8 mouse cellular contexts compared by ENCODE assay signal in the genomic region with DNA sequence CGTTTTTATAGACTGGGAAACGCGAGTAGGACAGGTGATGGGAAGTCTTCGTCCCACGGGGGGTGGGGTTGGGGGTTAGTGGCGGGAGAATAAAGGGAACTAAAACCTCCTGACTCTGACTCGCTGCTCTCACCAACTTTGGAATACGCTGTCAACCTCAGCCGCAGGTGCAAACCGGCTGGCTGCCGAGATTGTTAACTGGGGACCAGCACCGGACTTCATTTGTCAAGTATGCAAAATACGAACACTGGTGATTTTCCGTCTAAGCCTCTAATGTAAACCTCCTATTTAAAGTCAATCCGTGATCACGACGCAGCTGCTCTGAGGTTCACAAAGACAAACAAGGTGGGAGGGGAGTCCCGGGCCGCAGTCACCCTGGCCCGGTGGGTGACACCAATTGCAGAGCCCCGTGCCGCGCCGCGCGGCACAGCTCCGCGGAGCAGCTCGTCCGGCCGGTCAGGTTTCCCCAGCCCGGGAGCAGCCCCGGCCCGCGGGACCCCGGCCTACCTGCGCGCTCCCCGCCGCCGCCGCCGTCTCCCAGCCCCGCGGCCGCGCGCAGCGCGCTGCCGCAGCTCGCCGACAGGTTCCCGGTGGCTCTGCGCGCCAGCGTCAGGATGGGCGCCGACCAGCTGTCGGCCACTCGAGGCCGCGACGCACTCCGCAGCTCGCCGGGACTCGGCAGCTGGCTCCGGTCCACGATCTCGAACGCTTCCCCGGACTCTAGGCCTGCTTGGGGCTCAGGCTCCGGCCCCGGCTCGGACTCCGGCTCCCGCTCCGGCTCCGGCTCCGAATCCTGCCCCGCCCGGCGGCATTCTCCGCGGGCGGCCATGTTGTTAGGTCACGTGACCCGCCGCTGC. TPM values are rescaled to one million over a fixed set of nuclear protein-coding genes. Genes with fewer than 3 reads are reported as not detected.
A peak's percentile ranks its signal among the peaks of the same experiment; 100 is the strongest.
DNase-seq lines count a peak whose midpoint lies in the region; ATAC-seq and TF ChIP-seq lines count a peak whose summit lies in the region.

A gene (minus strand): TSS at position 849 of the 857 bp plus-strand sequence.

- ATAC-seq in forebrain, embryonic 16.5 days: peak; percentile 82
- peak; percentile 79 for ATAC-seq in neural tube, embryonic 14.5 days (ENCODE audit: low read depth)

- DNase-seq in ES-E14 (ENCODE audit: low read depth, low spot score): peak; percentile 54
- peak; percentile 87 for DNase-seq in cerebellum, adult 11-12 months
- peak; percentile 72 for DNase-seq in heart, postnatal 25 days (ENCODE audit: low spot score)
- DNase-seq in layer of hippocampus, adult 11-12 months (ENCODE audit: low spot score): peak; percentile 83
- peak; percentile 85 for DNase-seq in lung, adult 18-20 months

- under 1% methylated on average over 90 of the region's 90 CpGs for WGBS in forebrain, embryonic 16.5 days
- whole genome bisulfite sequencing in neural tube, embryonic 14.5 days: under 1% methylated on average over 90 of the region's 90 CpGs

- TF ChIP-seq CTCF in testis, adult 2 months (IDR thresholded peaks at IDR 0.05; ENCODE audit: control insufficient read depth, insufficient read depth, insufficient replicate concordance, low read depth, low read length): no peak

- TF ChIP-seq POLR2A in testis, adult 2 months (IDR thresholded peaks at IDR 0.05; ENCODE audit: control insufficient read depth, low read depth, low read length): peak; percentile 72

- peak within 1 kb of the TSS; percentile 87 for H3K9ac ChIP-seq in ES-E14 (ENCODE audit: insufficient read depth, low read depth, low read length, poor library complexity, severe bottlenecking)
- H3K9ac ChIP-seq in forebrain, embryonic 16.5 days (replicated peaks; ENCODE audit: low read depth, low read length): peak within 1 kb of the TSS; percentile 96
- H3K9ac ChIP-seq in neural tube, embryonic 14.5 days (replicated peaks; ENCODE audit: low read depth, low read length): peak within 1 kb of the TSS; percentile 92

- intact Hi-C loops in heart, postnatal 25 days (cut with DNase I): no loop called here

- peak within 1 kb of the TSS; percentile 62 for H3K4me2 ChIP-seq in forebrain, embryonic 16.5 days (ENCODE audit: low read length)
- peak within 1 kb of the TSS; percentile 67 for H3K4me2 ChIP-seq in neural tube, embryonic 14.5 days (ENCODE audit: low read depth, low read length)

- in situ Hi-C loops in ES-E14 (cut with MboI; ENCODE audit: low sequenced_read_pairs in 2 of 2, unreplicated experiment in 2 of 2): no loop called here

- H3K9me3 ChIP-seq in ES-E14 (ENCODE audit: control insufficient read depth, insufficient read depth, low read depth, low read length): no peaks in the 10 kb centered on the region
- H3K9me3 ChIP-seq in forebrain, embryonic 16.5 days (ENCODE audit: control insufficient read depth, low read length): no peaks in the 10 kb centered on the region
- H3K9me3 ChIP-seq in neural tube, embryonic 14.5 days (ENCODE audit: control insufficient read depth, low read length): no peaks in the 10 kb centered on the region

- H3K27me3 ChIP-seq in forebrain, embryonic 16.5 days (replicated peaks; ENCODE audit: control insufficient read depth, insufficient read depth, low read length): no peaks in the 10 kb centered on the region
- H3K27me3 ChIP-seq in neural tube, embryonic 14.5 days (ENCODE audit: control insufficient read depth, insufficient read depth, low read length): no peaks in the 10 kb centered on the region
- H3K27me3 ChIP-seq in testis, adult 2 months (ENCODE audit: control insufficient read depth, insufficient read depth, low read length): no peaks in the 10 kb centered on the region

- peaks cover 4 to 8% of the 10 kb centered on the region in 2 experiments for H3K4me1 ChIP-seq in ES-E14 (ENCODE audit: control insufficient read depth in 2 of 2, insufficient read depth in 2 of 2, low read length in 2 of 2, poor library complexity in 1 of 2)
- H3K4me1 ChIP-seq in forebrain, embryonic 16.5 days (replicated peaks; ENCODE audit: control insufficient read depth, insufficient read depth, low read length): peaks cover 10% of the 10 kb centered on the region
- H3K4me1 ChIP-seq in neural tube, embryonic 14.5 days (ENCODE audit: control insufficient read depth, insufficient read depth, low read length): 0 out of 2 replicates have a peak, but pooled peaks cover 7% of the 10 kb centered on the region
- peaks cover 11% of the 10 kb centered on the region for H3K4me1 ChIP-seq in testis, adult 2 months (ENCODE audit: control insufficient read depth, insufficient read depth, low read length)

- peak within 1 kb of the TSS; percentile 56 for H3K27ac ChIP-seq in ES-E14 (ENCODE audit: insufficient read depth, low read depth, low read length, poor library complexity, severe bottlenecking)
- H3K27ac ChIP-seq in forebrain, embryonic 16.5 days (ENCODE audit: low read length): peak within 1 kb of the TSS; percentile 95
- peak within 1 kb of the TSS; percentile 98 for H3K27ac ChIP-seq in neural tube, embryonic 14.5 days (ENCODE audit: low read depth, low read length)
- H3K27ac ChIP-seq in testis, adult 2 months (ENCODE audit: control insufficient read depth, insufficient read depth, low read depth, low read length): peak within 1 kb of the TSS; percentile 86

- H3K4me3 ChIP-seq in ES-E14 (ENCODE audit: insufficient read depth in 1 of 2, low read depth in 1 of 2, low read length in 2 of 2, poor library complexity in 1 of 2, severe bottlenecking in 1 of 2): peak within 1 kb of the TSS; percentile 78 to 79
- peak within 1 kb of the TSS; percentile 88 for H3K4me3 ChIP-seq in forebrain, embryonic 16.5 days (replicated peaks; ENCODE audit: low read length)
- peak within 1 kb of the TSS; percentile 81 for H3K4me3 ChIP-seq in neural tube, embryonic 14.5 days (ENCODE audit: low read depth, low read length)
- peak within 1 kb of the TSS; percentile 90 for H3K4me3 ChIP-seq in testis, adult 2 months (ENCODE audit: control insufficient read depth, low read depth, low read length)

- no peaks in the 10 kb centered on the region for H3K36me3 ChIP-seq in ES-E14 (ENCODE audit: control insufficient read depth, insufficient read depth, low read length, poor library complexity, severe bottlenecking)
- H3K36me3 ChIP-seq in forebrain, embryonic 16.5 days (ENCODE audit: control insufficient read depth, insufficient read depth): no peaks in the 10 kb centered on the region
- no peaks in the 10 kb centered on the region for H3K36me3 ChIP-seq in neural tube, embryonic 14.5 days (ENCODE audit: control insufficient read depth, insufficient read depth, low read length)
- H3K36me3 ChIP-seq in testis, adult 2 months (ENCODE audit: control insufficient read depth, insufficient read depth, low read length): no peaks in the 10 kb centered on the region

TF ChIP-seq in ES-E14, 5 proteins besides CTCF, POLR2A, EP300 and RAD21:
- no peak for TF ChIP-seq ZNF384 (IDR thresholded peaks at IDR 0.05; ENCODE audit: low read depth, low read length)
- TF ChIP-seq CHD2 (IDR thresholded peaks at IDR 0.05; ENCODE audit: low read depth, low read length): no peak
- TF ChIP-seq MAFK (IDR thresholded peaks at IDR 0.05; ENCODE audit: insufficient read depth, low read depth, low read length): no peak
- no peak for TF ChIP-seq ZC3H11A (IDR thresholded peaks at IDR 0.05; ENCODE audit: borderline replicate concordance, low read depth, low read length)
- no peak for TF ChIP-seq HCFC1 (IDR thresholded peaks at IDR 0.05; ENCODE audit: borderline replicate concordance, insufficient read depth, low read length)

RNA-seq across cellular contexts. Expression of the gene that starts here (rescaled TPM):
- 11.2 and 13.1 TPM in 2 replicates for total RNA-seq in ES-E14 (2012; rRNA removed)
- 28.6 and 31.2 TPM in 2 replicates for polyA plus RNA-seq in forebrain, embryonic 16.5 days (2015; fragmentation: Nextera tagmentation; extraction: Ambion mirVana)
- 10 to 100 TPM; 27.6 to 29.5 TPM for total RNA-seq in heart, postnatal 25 days (2021)
- 25.6 and 31.9 TPM in 2 replicates for polyA plus RNA-seq in neural tube, embryonic 14.5 days (2014; fragmentation: Nextera tagmentation; extraction: Ambion mirVana)
- 5.7 and 6.4 TPM in 2 replicates for polyA plus RNA-seq in testis, adult 2 months (2012; rRNA removed)

Comparison
In these comparisons a context has a peak if more than half of its experiments do, and no peak if none do; other contexts are left out.
1. Peak in every context shown above with its lines: DNase-seq, ATAC-seq, H3K4me3 ChIP-seq and H3K27ac ChIP-seq.